Mouse (Mus musculus) kidney, embryonic 15.5 days (tissue): Measurements from ENCODE around the gene Vps26a. TPM values are rescaled to one million over a fixed set of nuclear protein-coding genes. Genes with fewer than 3 reads are reported as not detected.
A peak's percentile ranks its signal among the peaks of the same experiment; 100 is the strongest.

Experiments used
- ATAC-seq: fragments of 200-750 bp; cut with Nextera tagmentation; replicated peaks from 2 replicates; pipeline ENCODE4 v1.8.0; 2017; ENCODE audit warnings: moderate TSS enrichment; ENCODE audit not compliant: low FRiP score
- H3K27ac ChIP-seq: fragments of 300-500 bp; sonication (generic); 2 replicates; pipeline ENCODE4 v1.5.1; 2015; ENCODE audit warnings: mild to moderate bottlenecking, inconsistent platforms
- H3K27me3 ChIP-seq: fragments of 300-500 bp; sonication (generic); 2 replicates; pipeline ENCODE4 v1.6.1; 2015; ENCODE audit warnings: inconsistent platforms
- H3K36me3 ChIP-seq: fragments of 300-500 bp; sonication (generic); 2 replicates; pipeline ENCODE4 v1.6.1; 2015; ENCODE audit warnings: inconsistent platforms
- H3K4me1 ChIP-seq: fragments of 300-500 bp; sonication (generic); 2 replicates; pipeline ENCODE4 v1.6.1; 2015; ENCODE audit warnings: inconsistent platforms
- H3K4me2 ChIP-seq: fragments of 300-500 bp; sonication (generic); 2 replicates; pipeline ENCODE4 v1.6.1; 2015; ENCODE audit warnings: moderate library complexity, mild to moderate bottlenecking, inconsistent platforms
- H3K4me3 ChIP-seq: fragments of 300-500 bp; sonication (generic); replicated peaks from 2 replicates; pipeline ENCODE4 v1.5.1; 2015; ENCODE audit warnings: mild to moderate bottlenecking, inconsistent platforms
- H3K9ac ChIP-seq: fragments of 300-500 bp; sonication (generic); 2 replicates; pipeline ENCODE4 v1.6.1; 2015; ENCODE audit warnings: mild to moderate bottlenecking, inconsistent platforms
- H3K9me3 ChIP-seq: fragments of 300-500 bp; sonication (generic); replicated peaks from 2 replicates; pipeline ENCODE4 v1.6.1; 2016; ENCODE audit warnings: inconsistent platforms
- whole genome bisulfite sequencing: fragments of 180-500 bp; shearing (Covaris S2); methylation state at CpG from one replicate; pipeline ENCODE4 v1.1.7; 2015; ENCODE audit warnings: mixed read lengths; 5-methylcytosine and 5-hydroxymethylcytosine counted together
- polyA plus RNA-seq: library from polyadenylated mRNA; unstranded; fragments of >200 nt; fragmentation: Nextera tagmentation; extraction: Ambion mirVana; gene quantifications from 2 replicates; pipeline ENCODE4 v1.2.1, GENCODE M21; 2015

Vps26a gene
- polyA plus RNA-seq, 1 experiment from 2014 or later, result 79.3 TPM

- H3K4me2 ChIP-seq, result peak overlapping the region; percentile 65
- no peak overlapping the region for H3K9ac ChIP-seq
- H3K4me1 ChIP-seq, result peaks cover 13% of the 10 kb centered on the region
- H3K9me3 ChIP-seq, result no peaks in the 10 kb centered on the region
- no peaks in the 10 kb centered on the region for H3K36me3 ChIP-seq
- H3K27me3 ChIP-seq, result peaks cover 20% of the 10 kb centered on the region
- WGBS, result 5% methylated on average over 11 of the region's 11 CpGs
- H3K4me3 ChIP-seq, result peak overlapping the region; percentile 35
- H3K27ac ChIP-seq, result no peak overlapping the region; the same call in 1 of the 2 replicates
- no peak for ATAC-seq
These were observed 21.9 kb upstream of the Vps26a start for GRCm38 (mm10) chr10:62508459-62508858.

- Histone ChIP-seq H3K27me3 (peaks cover 20% of the 10 kb centered on the region), H3K9ac (peak overlapping the region; percentile 3; the same call in 1 of the 2 replicates), H3K9me3 (no peaks in the 10 kb centered on the region), H3K4me3 (peak overlapping the region; percentile 35), H3K27ac (no peak overlapping the region), H3K4me1 (peaks cover 13% of the 10 kb centered on the region), H3K4me2 (peak overlapping the region; percentile 65), H3K36me3 (no peaks in the 10 kb centered on the region)
- ATAC-seq, result no peak
- 13% methylated on average over 18 of the region's 18 CpGs for WGBS
These were observed 21.1 kb upstream of the Vps26a start for GRCm38 (mm10) chr10:62507591-62508308.

GRCm38 (mm10) chr10:62507071-62507470, 20.5 kb upstream of the Vps26a start:
- Histone ChIP-seq H3K9me3 (no peaks in the 10 kb centered on the region), H3K9ac (no peak overlapping the region), H3K36me3 (no peaks in the 10 kb centered on the region), H3K27me3 (peaks cover 20% of the 10 kb centered on the region), H3K27ac (no peak overlapping the region), H3K4me1 (peaks cover 13% of the 10 kb centered on the region), H3K4me3 (no peak overlapping the region), H3K4me2 (0 out of 2 replicates have a peak overlapping the region, but pooled peaks have one; percentile 65)
- WGBS, result 87% methylated on average over 4 of the region's 4 CpGs
- no peak for ATAC-seq

- Histone ChIP-seq H3K36me3 (no peaks in the 10 kb centered on the region), H3K4me1 (peaks cover 13% of the 10 kb centered on the region), H3K4me3 (no peak overlapping the region), H3K27ac (no peak overlapping the region), H3K27me3 (peaks cover 20% of the 10 kb centered on the region), H3K4me2 (no peak overlapping the region), H3K9me3 (no peaks in the 10 kb centered on the region), H3K9ac (no peak overlapping the region)
- no peak for ATAC-seq
- 72% methylated on average over 17 of the region's 17 CpGs for WGBS
These were observed 19.5 kb upstream of the Vps26a start for GRCm38 (mm10) chr10:62506019-62506556.

- no peak overlapping the region for H3K4me2 ChIP-seq
- H3K9me3 ChIP-seq, result no peaks in the 10 kb centered on the region
- no peak overlapping the region for H3K27ac ChIP-seq
- H3K36me3 ChIP-seq, result no peaks in the 10 kb centered on the region
- H3K4me3 ChIP-seq, result no peak overlapping the region
- H3K4me1 ChIP-seq, result peaks cover 13% of the 10 kb centered on the region
- no peak overlapping the region for H3K9ac ChIP-seq
- ATAC-seq, result no peak
- peaks cover 20% of the 10 kb centered on the region for H3K27me3 ChIP-seq
- 84% methylated on average over 9 of the region's 9 CpGs for WGBS
These were observed 18.8 kb upstream of the Vps26a start for GRCm38 (mm10) chr10:62505224-62505983.

- 63% methylated on average over 12 of the region's 12 CpGs for WGBS
- no peaks in the 10 kb centered on the region for H3K9me3 ChIP-seq
- H3K4me3 ChIP-seq, result no peak overlapping the region
- no peak overlapping the region for H3K9ac ChIP-seq
- H3K4me2 ChIP-seq, result no peak overlapping the region
- no peak overlapping the region for H3K27ac ChIP-seq
- H3K27me3 ChIP-seq, result peaks cover 18% of the 10 kb centered on the region
- H3K4me1 ChIP-seq, result peaks cover 15% of the 10 kb centered on the region
- H3K36me3 ChIP-seq, result no peaks in the 10 kb centered on the region
- no peak for ATAC-seq
These were observed 17.4 kb upstream of the Vps26a start for GRCm38 (mm10) chr10:62503836-62504628.

GRCm38 (mm10) chr10:62503353-62503752, 16.7 kb upstream of the Vps26a start:
- H3K4me3 ChIP-seq, result no peak overlapping the region
- H3K9ac ChIP-seq, result no peak overlapping the region
- H3K27ac ChIP-seq, result no peak overlapping the region
- 62% methylated on average over 4 of the region's 4 CpGs for WGBS
- H3K27me3 ChIP-seq, result peaks cover 13% of the 10 kb centered on the region
- H3K4me2 ChIP-seq, result no peak overlapping the region
- H3K4me1 ChIP-seq, result peaks cover 11% of the 10 kb centered on the region
- no peaks in the 10 kb centered on the region for H3K36me3 ChIP-seq
- H3K9me3 ChIP-seq, result no peaks in the 10 kb centered on the region
- no peak for ATAC-seq

- H3K27ac ChIP-seq, result no peak overlapping the region
- no peak for ATAC-seq
- WGBS, result 81% methylated on average over 7 of the region's 7 CpGs
These were observed 15.3 kb upstream of the Vps26a start for GRCm38 (mm10) chr10:62501951-62502350.

GRCm38 (mm10) chr10:62500916-62501615, 14.5 kb upstream of the Vps26a start:
- WGBS, result 87% methylated on average over 9 of the region's 9 CpGs
- H3K4me3 ChIP-seq, result no peak overlapping the region
- no peak for ATAC-seq
- H3K4me1 ChIP-seq, result 0 out of 2 replicates have a peak, but pooled peaks cover 2% of the 10 kb centered on the region
- H3K4me2 ChIP-seq, result no peak overlapping the region
- no peak overlapping the region for H3K27ac ChIP-seq
- no peaks in the 10 kb centered on the region for H3K36me3 ChIP-seq
- no peaks in the 10 kb centered on the region for H3K27me3 ChIP-seq
- H3K9me3 ChIP-seq, result no peaks in the 10 kb centered on the region
- no peak overlapping the region for H3K9ac ChIP-seq

More at GRCm38 (mm10) chr10:62501951-62502350, 15.3 kb upstream of the Vps26a start:
- Histone ChIP-seq H3K36me3 (no peaks in the 10 kb centered on the region), H3K4me1 (0 out of 2 replicates have a peak, but pooled peaks cover 2% of the 10 kb centered on the region), H3K9ac (no peak overlapping the region), H3K4me2 (no peak overlapping the region), H3K4me3 (no peak overlapping the region), H3K27me3 (peaks cover under 1% of the 10 kb centered on the region; the same call in 1 of the 2 replicates), H3K9me3 (no peaks in the 10 kb centered on the region)

GRCm38 (mm10) chr10:62500088-62500915, 13.7 kb upstream of the Vps26a start:
- H3K4me1 ChIP-seq, result 0 out of 2 replicates have a peak, but pooled peaks cover 2% of the 10 kb centered on the region
- no peaks in the 10 kb centered on the region for H3K9me3 ChIP-seq
- no peaks in the 10 kb centered on the region for H3K36me3 ChIP-seq
- 0 out of 2 replicates have a peak, but pooled peaks have one; percentile 33 for ATAC-seq
- no peak overlapping the region for H3K27ac ChIP-seq
- WGBS, result 23% methylated on average over 15 of the region's 15 CpGs
- no peaks in the 10 kb centered on the region for H3K27me3 ChIP-seq
- H3K4me3 ChIP-seq, result no peak overlapping the region
- no peak overlapping the region for H3K9ac ChIP-seq
- H3K4me2 ChIP-seq, result no peak overlapping the region
